Mouse (Mus musculus) bone marrow macrophage, adult 2 months (primary cell): ENCODE data around the gene Vmn1r188. TPM values are rescaled to one million over a fixed set of nuclear protein-coding genes. Genes with fewer than 3 reads are reported as not detected.
"Not testable (repeated sequence)": the region's sequence is repeated elsewhere in the genome, so short reads cannot be mapped to it uniquely, and the experiment has no call there.

Experiments
- H3K27ac ChIP-seq: 2 replicates; pipeline ENCODE4 v1.5.1; 2012; ENCODE audit warnings: low read depth, low read length; ENCODE audit not compliant: insufficient read depth
- H3K4me1 ChIP-seq: 2 replicates; pipeline ENCODE4 v1.6.1; 2012; ENCODE audit warnings: low read length; ENCODE audit not compliant: control insufficient read depth, insufficient read depth
- H3K4me3 ChIP-seq: 2 replicates; pipeline ENCODE4 v1.5.1; 2012; ENCODE audit warnings: mild to moderate bottlenecking, low read length, moderate library complexity; ENCODE audit not compliant: insufficient read depth
- CTCF ChIP-seq: IDR thresholded peaks from 2 replicates; pipeline ENCODE4 v1.5.1; 2012; ENCODE audit warnings: low read depth, mild to moderate bottlenecking, low read length, moderate library complexity
- POLR2A ChIP-seq: IDR thresholded peaks from 2 replicates; pipeline ENCODE4 v1.6.1; 2012; ENCODE audit warnings: mild to moderate bottlenecking, low read depth, low read length, borderline replicate concordance
- polyA plus RNA-seq: library from polyadenylated mRNA; stranded (reverse); fragments of >200 nt; gene quantifications from 2 replicates; pipeline ENCODE4 v1.2.4, GENCODE M21; 2012; ENCODE audit not compliant: missing spikeins, insufficient read depth, insufficient read length

Gene Vmn1r188
- polyA plus RNA-seq, 1 experiment, result not detected

DNA sequence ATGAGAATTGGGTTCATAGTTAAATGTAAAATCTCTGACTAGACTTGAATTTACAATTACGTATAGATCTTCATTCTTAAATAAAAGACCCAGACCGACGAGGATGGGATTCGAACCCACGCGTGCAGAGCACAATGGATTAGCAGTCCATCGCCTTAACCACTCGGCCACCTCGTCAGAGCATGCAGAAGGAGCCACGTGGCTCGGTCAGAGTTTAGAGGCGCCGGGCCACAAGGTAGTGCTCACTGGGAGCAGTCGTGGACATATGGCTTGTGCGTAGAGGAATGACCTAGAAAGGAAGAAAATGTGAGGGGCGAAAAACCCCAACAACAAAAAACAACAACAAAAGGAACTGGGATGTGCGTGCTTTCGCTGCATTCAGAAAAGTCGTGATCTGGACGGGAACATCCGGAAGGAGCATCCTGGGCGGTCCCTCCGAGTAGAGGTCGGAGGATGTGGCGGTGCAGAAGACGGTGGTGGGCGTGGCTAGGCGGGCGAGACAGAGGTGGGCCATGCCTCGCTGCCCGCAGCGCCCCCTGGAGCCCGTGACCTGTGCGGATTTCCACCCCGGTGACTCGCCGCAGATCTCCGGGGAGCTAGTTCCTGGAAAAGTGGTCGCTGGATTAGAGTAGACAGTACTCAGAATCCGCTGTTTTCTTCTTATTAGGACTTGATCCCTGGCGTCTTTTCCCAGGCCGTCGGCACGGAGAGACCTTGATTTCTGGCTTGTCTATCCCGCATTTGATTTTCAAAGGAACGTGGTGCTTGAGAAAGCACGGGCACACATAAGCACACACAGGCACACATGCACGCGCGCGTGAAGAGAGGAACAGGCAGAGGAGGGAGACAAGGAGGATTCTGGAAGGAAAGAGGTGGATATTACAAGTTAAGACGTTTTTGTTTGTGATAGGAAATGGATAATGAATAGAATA, 33.4 kb upstream of the Vmn1r188 start:
- Histone ChIP-seq H3K4me3 (peak overlapping the region; percentile 78), H3K27ac (peak overlapping the region; percentile 85), H3K4me1 (peaks cover 4% of the 10 kb centered on the region)
- TF ChIP-seq POLR2A (no peak), CTCF (peak; percentile 40; the same call in 1 of the 2 replicates)

GRCm38 (mm10) chr13:22051523-22051859, 32.7 kb upstream of the Vmn1r188 start:
- H3K4me1 ChIP-seq, result peaks cover 3% of the 10 kb centered on the region
- peak overlapping the region; percentile 85 for H3K27ac ChIP-seq
- peak overlapping the region; percentile 78 for H3K4me3 ChIP-seq
- TF ChIP-seq CTCF (no peak), POLR2A (no peak)

- Histone ChIP-seq H3K4me1 (peaks cover 2% of the 10 kb centered on the region; the same call in 1 of the 2 replicates), H3K4me3 (no peak overlapping the region), H3K27ac (no peak overlapping the region)
- no peak for TF ChIP-seq POLR2A
- no peak for TF ChIP-seq CTCF
Observed at GRCm38 (mm10) chr13:22053754-22054153, 30.5 kb upstream of the Vmn1r188 start.

- Histone ChIP-seq H3K27ac (no peak overlapping the region), H3K4me3 (no peak overlapping the region), H3K4me1 (peaks cover 9% of the 10 kb centered on the region; the same call in 1 of the 2 replicates)
- TF ChIP-seq CTCF, result no peak
- no peak for TF ChIP-seq POLR2A
Observed at GRCm38 (mm10) chr13:22061422-22061821, 22.8 kb upstream of the Vmn1r188 start.

DNA sequence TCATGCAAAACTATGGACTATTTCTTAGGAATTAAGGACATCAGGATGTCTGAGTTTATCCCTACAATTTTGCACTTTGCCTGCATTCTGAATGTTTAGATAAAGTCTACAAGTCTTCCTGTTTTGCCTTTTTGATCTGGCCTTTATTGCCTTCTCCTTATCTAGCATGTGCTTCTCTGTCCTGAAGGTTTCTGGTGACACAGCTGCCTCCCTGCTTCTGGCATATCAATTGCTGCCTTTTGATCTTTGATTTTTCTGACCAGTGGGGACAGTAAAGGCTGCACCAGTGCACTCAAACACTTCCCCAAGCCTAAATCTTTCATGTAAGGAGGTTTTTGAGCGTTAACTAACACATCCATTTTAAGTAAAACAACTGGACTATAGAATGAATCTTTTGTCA, 20.8 kb upstream of the Vmn1r188 start:
- H3K27ac ChIP-seq, result no peak overlapping the region
- no peak overlapping the region for H3K4me3 ChIP-seq
- peaks cover 9% of the 10 kb centered on the region; the same call in 1 of the 2 replicates for H3K4me1 ChIP-seq
- TF ChIP-seq CTCF (no peak), POLR2A (no peak)

DNA sequence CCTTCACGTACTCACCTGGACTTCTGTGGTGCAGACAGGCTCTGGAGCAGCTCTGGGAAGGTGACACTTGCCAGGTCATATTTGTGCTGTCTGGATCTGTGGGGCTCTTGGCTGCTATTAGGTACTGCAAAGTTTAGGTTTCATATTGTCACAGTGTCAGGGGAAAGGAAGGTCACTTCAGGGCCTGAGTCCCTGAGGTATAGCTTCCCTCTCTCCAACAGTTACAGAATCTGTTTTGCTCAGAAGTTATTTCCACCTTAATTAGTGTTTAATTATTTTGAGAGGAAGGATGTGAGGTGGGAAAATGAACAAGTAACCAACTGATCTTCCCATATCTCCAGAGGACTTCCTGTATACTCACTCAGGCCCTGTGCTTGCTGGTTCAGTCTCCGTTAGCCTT, 21.5 kb downstream of the Vmn1r188 start, which contains the start of gene Vmn1r189:
Gene Vmn1r189 (minus strand): TSS at position 101 of the 400 bp plus-strand sequence.
- H3K27ac ChIP-seq, H3K4me3 ChIP-seq, H3K4me1 ChIP-seq: not testable (repeated sequence)

DNA sequence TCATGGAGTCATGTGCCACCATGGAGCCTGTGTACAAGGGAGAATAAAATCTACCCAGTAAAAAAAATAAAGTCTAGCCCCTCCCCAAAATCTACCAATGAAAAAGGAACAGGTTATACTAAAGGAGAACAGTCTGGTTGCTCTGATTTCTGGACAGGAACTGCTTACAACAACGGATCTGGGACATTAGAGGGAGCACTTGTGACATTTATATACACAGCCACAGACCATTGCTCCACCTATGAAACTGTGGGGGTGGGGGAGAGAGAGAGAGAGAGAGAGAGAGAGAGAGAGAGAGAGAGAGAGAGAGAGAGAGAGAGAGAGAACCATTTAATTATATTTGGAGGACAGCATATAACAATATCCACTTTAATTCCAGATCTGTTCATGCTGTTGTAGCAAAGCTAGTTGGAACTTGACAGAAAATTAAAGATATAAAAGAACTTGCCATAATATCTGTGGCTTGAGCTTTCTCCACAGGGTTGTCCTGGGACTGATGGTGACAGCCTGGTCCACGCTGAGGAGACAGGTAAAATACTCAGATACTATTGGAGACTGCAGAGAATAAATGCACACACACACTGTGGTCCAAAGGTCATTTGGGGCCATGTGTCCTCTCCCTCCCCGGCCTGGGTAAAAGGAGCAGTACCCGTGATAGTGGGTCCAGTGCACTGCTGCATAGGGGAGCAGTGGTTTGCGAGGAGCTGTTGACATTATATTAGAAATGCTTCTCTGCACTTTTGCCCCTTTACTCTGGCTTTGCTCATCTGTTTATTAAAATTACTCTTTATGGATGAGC, 52.5 kb downstream of the Vmn1r188 start:
- not testable (repeated sequence) for H3K27ac ChIP-seq, H3K4me1 ChIP-seq, H3K4me3 ChIP-seq

Other genes starting within 250 kb of the Vmn1r188 start
- 0.25 and 0.76 TPM in 2 replicates for gene Zfp184, start 139.3 kb upstream of the Vmn1r188 start, polyA plus RNA-seq
- not detected in 2 replicates for gene Pom121l2, start 103.2 kb upstream of the Vmn1r188 start, polyA plus RNA-seq
- 3.0 and 3.4 TPM in 2 replicates for gene Prss16, start 74.7 kb upstream of the Vmn1r188 start, polyA plus RNA-seq
- not detected in 2 replicates for gene Hist1h2ah, start 48.9 kb upstream of the Vmn1r188 start, polyA plus RNA-seq
- gene Hist1h2bk, start 48.6 kb upstream of the Vmn1r188 start, polyA plus RNA-seq, result 2.9 and 5.5 TPM in 2 replicates
- gene Hist1h4i, start 43.1 kb upstream of the Vmn1r188 start, polyA plus RNA-seq, result 7.5 and 8.2 TPM in 2 replicates
- gene Hist1h2ag, start 41.5 kb upstream of the Vmn1r188 start, polyA plus RNA-seq, result 5.0 and 7.4 TPM in 2 replicates
- 1.4 and 4.4 TPM in 2 replicates for gene Hist1h2bj, start 41.2 kb upstream of the Vmn1r188 start, polyA plus RNA-seq
- not detected in 2 replicates for gene Vmn1r189, start 21.4 kb downstream of the Vmn1r188 start, polyA plus RNA-seq
- not detected in 2 replicates for gene Vmn1r191, start 99.5 kb downstream of the Vmn1r188 start, polyA plus RNA-seq
- not detected in 2 replicates for gene Vmn1r192, start 106.7 kb downstream of the Vmn1r188 start, polyA plus RNA-seq
- gene Vmn1r193, start 138.7 kb downstream of the Vmn1r188 start, polyA plus RNA-seq, result not detected in 2 replicates
- not detected in 2 replicates for gene Vmn1r194, start 159.8 kb downstream of the Vmn1r188 start, polyA plus RNA-seq
- gene Vmn1r195, start 186.1 kb downstream of the Vmn1r188 start, polyA plus RNA-seq, result not detected in 2 replicates
- gene Vmn1r196, start 205.5 kb downstream of the Vmn1r188 start, polyA plus RNA-seq, result not detected in 2 replicates
- gene Vmn1r197, start 240.1 kb downstream of the Vmn1r188 start, polyA plus RNA-seq, result not detected in 2 replicates